Mouse (Mus musculus) hindbrain, embryonic 12.5 days (tissue): ENCODE results near the gene Ints14. TPM values are rescaled to one million over a fixed set of nuclear protein-coding genes. Genes with fewer than 3 reads are reported as not detected.
"Not testable (repeated sequence)": the region's sequence is repeated elsewhere in the genome, so short reads cannot be mapped to it uniquely, and the experiment has no call there.

Experiments
- ATAC-seq: fragments of 200-750 bp; cut with Nextera tagmentation; 2 replicates; pipeline ENCODE4 v1.8.0; 2017; ENCODE audit warnings: moderate TSS enrichment; ENCODE audit not compliant: low FRiP score
- H3K27ac ChIP-seq: fragments of 300-500 bp; sonication (generic); 2 replicates; pipeline ENCODE4 v1.5.1; 2016; ENCODE audit warnings: mild to moderate bottlenecking
- H3K27me3 ChIP-seq: fragments of 300-500 bp; sonication (generic); 2 replicates; pipeline ENCODE4 v1.6.1; 2016; ENCODE audit warnings: mild to moderate bottlenecking
- H3K36me3 ChIP-seq: fragments of 300-500 bp; sonication (generic); 2 replicates; pipeline ENCODE4 v1.6.1; 2016; ENCODE audit warnings: mild to moderate bottlenecking
- H3K4me1 ChIP-seq: fragments of 300-500 bp; sonication (generic); 2 replicates; pipeline ENCODE4 v1.6.1; 2016
- H3K4me2 ChIP-seq: fragments of 300-500 bp; sonication (generic); replicated peaks from 2 replicates; pipeline ENCODE4 v1.6.1; 2016; ENCODE audit warnings: mild to moderate bottlenecking
- H3K4me3 ChIP-seq: fragments of 300-500 bp; sonication (generic); 2 replicates; pipeline ENCODE4 v1.5.1; 2016; ENCODE audit warnings: mild to moderate bottlenecking
- H3K9ac ChIP-seq: fragments of 300-500 bp; sonication (generic); 2 replicates; pipeline ENCODE4 v1.6.1; 2016; ENCODE audit warnings: mild to moderate bottlenecking, moderate library complexity
- H3K9me3 ChIP-seq: fragments of 300-500 bp; sonication (generic); replicated peaks from 2 replicates; pipeline ENCODE4 v1.6.1; 2016; ENCODE audit warnings: mild to moderate bottlenecking
- WGBS: fragments of 180-500 bp; shearing (Covaris S2); methylation state at CpG from one replicate; pipeline ENCODE4 v1.1.7; 2016; 5-methylcytosine and 5-hydroxymethylcytosine counted together
- microRNA-seq: library from miRNA; unstranded; fragments of <30 nt; microRNA quantifications from one replicate; pipeline ENCODE4, GENCODE M21; 2017
- polyA plus RNA-seq: library from polyadenylated mRNA; unstranded; fragments of >200 nt; fragmentation: Nextera tagmentation; extraction: Ambion mirVana; gene quantifications from 2 replicates; pipeline ENCODE4 v1.2.1, GENCODE M21; 2016

The Ints14 gene
- polyA plus RNA-seq, 1 experiment from 2014 or later = 49.6 TPM

DNA sequence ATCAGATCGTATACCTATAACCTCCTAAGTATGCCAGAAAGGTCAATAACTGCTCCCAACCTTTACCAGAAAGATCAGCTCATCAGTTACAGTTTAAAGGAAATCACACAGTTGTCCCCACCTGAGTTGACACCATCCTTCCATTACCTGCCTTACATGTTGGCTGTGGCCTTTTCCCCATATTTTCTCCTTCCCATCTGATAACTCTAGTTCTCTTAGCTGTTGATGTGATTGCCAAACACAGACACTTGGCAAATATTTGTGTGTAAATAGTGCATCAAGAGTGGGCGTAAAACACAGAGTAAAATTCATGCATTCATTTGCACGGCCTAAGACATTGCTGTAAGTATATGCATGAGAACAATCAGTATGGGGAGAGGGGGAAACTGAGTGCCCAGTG, 62.7 kb downstream of the Ints14 start:
- H3K27me3 ChIP-seq = no peaks in the 10 kb centered on the region
- WGBS = 92% methylated on average over 3 of the region's 3 CpGs
- peaks cover 30% of the 10 kb centered on the region for H3K4me1 ChIP-seq
- no peak overlapping the region for H3K9ac ChIP-seq
- no peak overlapping the region for H3K4me2 ChIP-seq
- H3K4me3 ChIP-seq = no peak overlapping the region
- ATAC-seq = no peak
- no peaks in the 10 kb centered on the region for H3K9me3 ChIP-seq
- no peak overlapping the region for H3K27ac ChIP-seq
- no peaks in the 10 kb centered on the region for H3K36me3 ChIP-seq

DNA sequence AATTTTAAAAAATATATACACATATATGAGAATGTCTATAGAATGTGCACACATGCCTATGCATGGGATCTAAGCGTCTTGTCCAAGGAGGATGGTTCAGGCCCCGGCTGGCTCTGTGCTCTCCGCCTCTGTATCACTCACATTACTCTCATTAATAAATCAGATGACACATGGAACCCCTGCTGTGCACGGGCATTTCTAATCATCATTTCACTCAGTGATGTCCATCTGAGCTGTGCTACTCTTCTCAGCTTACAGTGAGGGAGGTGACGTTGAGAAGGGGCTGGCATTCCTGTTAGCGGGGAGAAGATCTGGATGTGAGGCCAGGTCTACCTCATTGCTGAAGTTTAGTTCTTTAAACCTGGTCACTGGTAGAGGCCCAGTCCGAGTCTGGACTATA, 66.5 kb downstream of the Ints14 start:
- H3K27me3 ChIP-seq = no peaks in the 10 kb centered on the region
- no peak overlapping the region for H3K4me2 ChIP-seq
- no peaks in the 10 kb centered on the region for H3K36me3 ChIP-seq
- H3K4me1 ChIP-seq = peaks cover 9% of the 10 kb centered on the region
- no peaks in the 10 kb centered on the region for H3K9me3 ChIP-seq
- no peak overlapping the region for H3K27ac ChIP-seq
- ATAC-seq = no peak
- H3K4me3 ChIP-seq = no peak overlapping the region
- no peak overlapping the region for H3K9ac ChIP-seq
- 77% methylated on average over 7 of the region's 7 CpGs for WGBS

- no peak for ATAC-seq
- Histone ChIP-seq H3K27ac (no peak overlapping the region), H3K9ac (no peak overlapping the region), H3K4me2 (no peak overlapping the region), H3K9me3 (no peaks in the 10 kb centered on the region), H3K27me3 (no peaks in the 10 kb centered on the region), H3K4me3 (no peak overlapping the region), H3K4me1 (peaks cover 9% of the 10 kb centered on the region), H3K36me3 (no peaks in the 10 kb centered on the region)
- WGBS = 92% methylated on average over 5 of the region's 5 CpGs
These were observed 67.6 kb downstream of the Ints14 start for GRCm38 (mm10) chr9:65028313-65028712.

GRCm38 (mm10) chr9:65031355-65031754, 70.7 kb downstream of the Ints14 start:
- not testable (repeated sequence) for H3K9me3 ChIP-seq, H3K4me2 ChIP-seq, H3K4me3 ChIP-seq, ATAC-seq, H3K27ac ChIP-seq, H3K9ac ChIP-seq, H3K27me3 ChIP-seq, H3K36me3 ChIP-seq
- H3K4me1 ChIP-seq = peaks cover 11% of the 10 kb centered on the region
- 78% methylated on average over 5 of the region's 5 CpGs for WGBS

GRCm38 (mm10) chr9:65031894-65032268, 71.2 kb downstream of the Ints14 start:
- peaks cover under 1% of the 10 kb centered on the region; the same call in 1 of the 2 replicates for H3K36me3 ChIP-seq
- no peak for ATAC-seq
- 35% methylated on average over 4 of the region's 4 CpGs for WGBS
- H3K4me1 ChIP-seq = peaks cover 11% of the 10 kb centered on the region
- peak overlapping the region; percentile 94; the same call in 1 of the 2 replicates for H3K4me2 ChIP-seq
- H3K27ac ChIP-seq = no peak overlapping the region
- H3K4me3 ChIP-seq = peak overlapping the region; percentile 99
- H3K9me3 ChIP-seq = no peaks in the 10 kb centered on the region
- H3K27me3 ChIP-seq = no peaks in the 10 kb centered on the region
- H3K9ac ChIP-seq = no peak overlapping the region; the same call in 1 of the 2 replicates

DNA sequence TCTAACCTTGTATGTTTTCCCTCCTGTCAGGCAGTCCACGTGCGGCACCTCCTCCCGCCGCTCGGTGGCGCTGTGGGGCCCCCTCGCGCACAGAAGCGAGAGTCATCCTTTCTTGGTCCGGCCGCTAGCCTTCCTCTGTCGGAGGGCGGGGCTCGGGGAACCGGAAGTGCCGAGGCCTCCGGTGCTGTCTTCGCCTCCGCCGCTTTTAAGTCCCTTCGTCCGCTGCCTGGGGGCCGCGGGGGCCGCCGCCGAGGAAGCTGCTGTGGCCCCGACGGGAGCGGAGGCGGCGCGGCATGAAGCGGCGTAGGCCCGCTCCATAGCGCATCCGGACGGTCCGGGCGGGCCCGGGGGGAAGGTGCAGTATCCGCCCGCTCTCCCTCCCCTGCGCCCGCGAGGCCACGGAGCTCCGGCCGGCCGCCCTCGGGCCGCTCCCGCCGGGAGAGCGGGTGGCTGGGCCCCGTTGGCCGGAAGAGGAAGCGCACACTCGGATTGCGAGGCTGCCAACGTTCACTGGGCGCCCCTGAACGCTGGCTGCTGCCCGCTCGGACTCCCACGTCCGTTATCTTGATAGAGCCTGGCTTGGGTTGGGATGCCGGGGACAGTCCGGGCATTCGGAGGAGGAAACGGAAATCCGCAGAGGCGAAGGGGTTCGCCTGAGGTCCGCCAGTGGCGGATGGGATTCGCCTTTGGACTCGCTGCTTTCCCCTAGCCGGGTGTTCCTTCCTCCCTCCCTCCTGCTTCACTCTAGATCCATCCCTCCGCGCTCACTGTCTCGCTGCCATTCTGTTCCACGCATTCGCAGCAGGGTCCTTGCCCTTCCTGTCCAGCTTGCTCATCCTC, 71.8 kb downstream of the Ints14 start, which contains the start of gene Dpp8:
Dpp8 (plus strand) TSS at position 146 of the 840 bp plus-strand sequence.
- Histone ChIP-seq H3K4me3 (peak within 1 kb of the TSS; percentile 99), H3K9me3 (no peaks in the 10 kb centered on the region)
- WGBS = under 1% methylated on average over 84 of the region's 85 CpGs

GRCm38 (mm10) chr9:65036456-65036855, 75.8 kb downstream of the Ints14 start:
- no peaks in the 10 kb centered on the region for H3K9me3 ChIP-seq
- ATAC-seq = no peak
- H3K27me3 ChIP-seq = no peaks in the 10 kb centered on the region
- no peak overlapping the region for H3K4me3 ChIP-seq
- peaks cover 41% of the 10 kb centered on the region for H3K36me3 ChIP-seq
- no peak overlapping the region for H3K9ac ChIP-seq
- H3K4me1 ChIP-seq = peaks cover 11% of the 10 kb centered on the region
- no peak overlapping the region for H3K27ac ChIP-seq
- WGBS = 100% methylated on average over 1 of the region's 1 CpGs
- H3K4me2 ChIP-seq = no peak overlapping the region

More for the DNA sequence above, 71.8 kb downstream of the Ints14 start, which contains the start of gene Dpp8:
- H3K4me2 ChIP-seq = peak within 1 kb of the TSS; percentile 94
- H3K36me3 ChIP-seq = peaks cover 5% of the 10 kb centered on the region; the same call in 1 of the 2 replicates
- peaks cover 11% of the 10 kb centered on the region for H3K4me1 ChIP-seq
- H3K27me3 ChIP-seq = no peaks in the 10 kb centered on the region
- peak; percentile 92 for ATAC-seq
- peak within 1 kb of the TSS; percentile 91 for H3K27ac ChIP-seq
- peak within 1 kb of the TSS; percentile 98 for H3K9ac ChIP-seq

Small RNAs within 50 kb of the gene (microRNA-seq; reads per million reads assigned to microRNA genes)
- not detected for gene Gm25640

Other genes with a start within 250 kb of the Ints14 start
- gene Rab11a, start 223.1 kb upstream of the Ints14 start, polyA plus RNA-seq = 297 and 307 TPM in 2 replicates
- 10.3 and 12.8 TPM in 2 replicates for gene Dennd4a, start 149.6 kb upstream of the Ints14 start, polyA plus RNA-seq
- 0.05 and 0.07 TPM in 2 replicates for gene Slc24a1, start 9.3 kb upstream of the Ints14 start, polyA plus RNA-seq
- 152 TPM in 2 replicates for gene Hacd3, start 60.8 kb downstream of the Ints14 start, polyA plus RNA-seq
- gene Dpp8, start 71.5 kb downstream of the Ints14 start, polyA plus RNA-seq = 56.8 and 59.2 TPM in 2 replicates
- gene Igdcc4, start 140.6 kb downstream of the Ints14 start, polyA plus RNA-seq = 14.5 and 17.0 TPM in 2 replicates
- 30.9 and 34.4 TPM in 2 replicates for gene Igdcc3, start 180.3 kb downstream of the Ints14 start, polyA plus RNA-seq
- gene Parp16, start 234.4 kb downstream of the Ints14 start, polyA plus RNA-seq = 5.8 and 6.4 TPM in 2 replicates